Mouse (Mus musculus) CD4-positive, CD25-positive, alpha-beta regulatory T cell, adult 4 months (primary cell): ENCODE data around the gene Bdh2. TPM values are rescaled to one million over a fixed set of nuclear protein-coding genes. Genes with fewer than 3 reads are reported as not detected.

Experiments used
- ATAC-seq: one replicate; pipeline ENCODE4 v1.8.0; 2017
- polyA plus RNA-seq, 2 experiments: library from polyadenylated mRNA; unstranded; fragments of 100-300 nt; shearing (Covaris generic); gene quantifications; one replicate each; pipeline ENCODE4 v1.2.1; 2017

Bdh2 gene
- polyA plus RNA-seq, 2 experiments from 2014 or later, result not detected

DNA sequence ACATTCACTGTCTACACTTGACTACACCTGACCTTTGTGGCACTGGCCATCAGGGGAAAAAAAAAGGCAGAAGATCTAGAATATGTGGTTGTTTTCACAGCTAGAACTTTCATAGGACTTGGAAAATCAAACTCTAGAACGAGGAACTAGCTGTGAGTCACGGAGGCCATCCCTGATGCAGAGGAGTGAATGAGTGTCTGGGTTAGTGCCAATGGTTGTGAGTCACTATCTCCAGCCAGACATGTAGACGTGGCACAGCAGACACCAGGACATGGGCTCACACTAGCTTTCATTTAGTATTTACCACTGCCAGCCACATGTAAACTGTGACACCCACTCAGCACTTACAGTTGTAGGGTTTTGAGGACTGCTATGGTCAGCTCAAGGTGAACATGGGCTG, 17.5 kb downstream of the Bdh2 start:
- ATAC-seq, result peak; percentile 71

- no peak for ATAC-seq
These were observed 19.1 kb downstream of the Bdh2 start for GRCm38 (mm10) chr3:135300081-135300480.

DNA sequence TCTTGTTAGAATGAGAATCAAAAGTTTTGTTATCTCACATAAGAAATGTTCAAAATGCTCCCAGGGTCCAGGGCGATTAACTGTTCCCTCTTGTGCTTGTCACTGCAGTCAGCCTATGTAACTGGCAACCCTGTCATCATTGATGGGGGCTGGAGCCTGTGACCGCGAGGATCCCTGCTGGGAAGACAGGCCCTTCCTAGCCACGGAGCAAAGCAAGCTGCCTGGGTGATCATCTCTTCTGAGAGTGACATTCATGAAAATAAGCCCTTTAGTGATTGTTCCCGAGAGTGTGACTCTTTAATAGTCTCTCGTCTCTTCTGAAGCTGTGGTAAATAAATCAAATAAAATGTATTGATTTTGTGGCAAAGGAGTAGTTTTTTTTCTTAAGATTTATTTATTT, 23.0 kb downstream of the Bdh2 start:
- ATAC-seq, result no peak

GRCm38 (mm10) chr3:135304566-135304965, 23.5 kb downstream of the Bdh2 start:
- no peak for ATAC-seq

DNA sequence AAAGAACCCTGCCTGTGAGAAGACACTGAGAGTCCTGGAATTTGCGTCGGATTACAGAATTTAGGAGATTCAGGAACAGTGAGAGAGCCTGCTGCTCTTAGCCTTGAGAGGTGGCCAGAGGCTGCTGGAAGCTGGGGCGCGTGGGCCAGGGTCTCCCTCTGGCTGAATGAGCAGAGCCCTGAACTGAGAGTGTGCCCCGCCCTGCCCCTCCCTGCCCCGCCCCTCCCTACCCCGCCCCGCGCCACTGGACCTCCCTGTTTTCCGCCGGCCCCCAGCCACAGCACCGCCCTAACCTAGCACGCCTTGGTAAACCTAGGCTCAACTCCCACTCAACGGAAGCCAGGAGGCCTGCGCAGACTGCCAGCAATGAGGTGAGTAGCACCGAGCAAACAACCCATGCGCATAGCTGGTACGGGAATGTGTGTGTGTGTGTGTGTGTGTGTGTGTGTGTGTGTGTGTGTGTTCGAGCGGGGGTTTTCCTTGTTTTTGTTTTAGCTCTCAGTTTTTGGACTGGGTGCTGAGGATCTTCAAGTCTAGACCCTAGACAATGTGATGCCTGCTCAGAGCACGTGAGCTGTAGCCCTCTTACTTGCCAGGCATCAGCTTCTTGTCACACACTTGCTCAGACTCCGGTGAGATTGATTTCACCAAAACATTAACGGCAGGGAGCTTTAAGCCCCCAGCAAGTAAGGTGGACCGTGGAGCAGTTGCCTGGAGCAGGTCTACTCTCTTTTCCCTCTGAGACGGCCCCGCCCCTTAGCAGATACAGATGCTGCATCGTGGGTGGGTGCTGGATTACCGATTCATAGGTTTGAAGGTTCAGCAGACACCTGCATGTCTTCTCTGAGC, 26.6 kb downstream of the Bdh2 start, which contains the start of gene Slc9b2:
Slc9b2 (plus strand) TSS at position 290 of the 849 bp plus-strand sequence.
- peak; percentile 98 for ATAC-seq

- ATAC-seq, result no peak
These were observed 32.0 kb downstream of the Bdh2 start for GRCm38 (mm10) chr3:135312916-135313491.

DNA sequence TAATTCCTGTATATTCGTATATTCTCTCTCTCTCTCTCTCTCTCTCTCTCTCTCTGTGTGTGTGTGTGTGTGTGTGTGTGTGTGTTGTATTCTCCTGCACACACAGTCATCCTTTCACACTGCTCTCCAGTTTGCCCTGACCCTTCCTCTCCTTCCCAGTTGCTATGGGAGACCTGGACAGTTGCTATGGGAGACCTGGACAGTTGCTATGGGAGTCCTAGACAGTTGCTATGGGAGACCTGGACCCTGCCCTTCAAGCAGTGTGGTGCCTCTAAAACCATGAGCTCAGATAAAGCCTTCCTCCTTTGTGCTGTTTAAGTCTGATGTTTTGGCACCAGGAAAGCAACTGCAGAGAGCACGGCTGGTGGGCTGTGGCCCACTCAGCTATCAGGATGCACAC, 32.7 kb downstream of the Bdh2 start:
- no peak for ATAC-seq

GRCm38 (mm10) chr3:135314811-135315210, 33.8 kb downstream of the Bdh2 start:
- ATAC-seq, result no peak

DNA sequence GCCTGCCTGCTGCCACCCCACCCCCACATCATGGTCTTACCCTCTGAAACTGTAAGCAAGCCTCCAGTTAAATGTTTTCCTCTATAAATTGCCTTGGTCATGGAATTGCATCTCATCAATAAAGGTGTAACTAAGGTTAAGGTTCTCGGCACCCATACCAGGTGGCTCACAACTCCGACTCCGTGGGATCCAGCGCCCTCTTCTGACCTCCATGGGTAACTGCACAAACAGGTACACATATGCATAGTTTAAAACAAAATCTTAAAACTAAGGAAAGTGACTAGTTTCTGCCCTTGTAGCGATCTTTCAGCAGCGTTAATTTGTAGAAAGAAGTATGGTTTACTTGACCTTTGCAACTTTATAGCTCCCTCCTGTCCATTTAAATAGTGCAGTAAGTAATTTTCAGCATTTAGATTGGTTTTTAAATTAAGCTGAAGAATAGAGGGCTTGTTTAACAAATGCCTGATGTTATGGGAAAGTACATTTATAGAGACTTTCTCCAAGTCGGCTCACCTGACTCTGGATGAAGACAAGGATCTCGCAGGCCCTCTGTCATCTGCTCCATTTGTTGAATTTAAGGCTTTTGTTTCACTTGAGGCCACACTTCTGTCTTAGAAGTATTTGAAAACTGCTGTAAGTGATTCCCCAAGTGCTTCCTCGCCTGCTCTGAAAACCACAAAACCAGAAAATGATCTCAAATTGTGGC, 34.9 kb downstream of the Bdh2 start:
- ATAC-seq, result no peak

GRCm38 (mm10) chr3:135318331-135318730, 37.3 kb downstream of the Bdh2 start:
- ATAC-seq, result no peak

DNA sequence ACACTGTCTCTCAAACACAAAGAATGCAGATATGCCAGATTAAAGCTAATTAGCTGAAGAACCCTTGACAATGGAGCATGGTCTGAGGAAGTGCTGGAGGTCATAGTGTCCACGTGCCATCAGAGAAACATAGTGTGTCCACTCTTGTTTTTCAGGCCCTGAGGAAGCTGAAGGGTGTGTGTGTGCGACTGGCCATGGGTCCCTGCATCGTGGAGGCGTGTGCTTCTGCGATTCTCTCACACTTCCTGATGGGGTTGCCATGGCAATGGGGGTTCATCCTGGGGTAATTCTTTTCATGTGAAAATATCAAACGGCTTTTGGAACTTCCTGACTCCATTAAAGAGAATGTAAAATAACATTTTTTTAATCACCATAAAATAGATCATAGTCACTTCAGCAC, 43.3 kb downstream of the Bdh2 start:
- peak; percentile 82 for ATAC-seq

DNA sequence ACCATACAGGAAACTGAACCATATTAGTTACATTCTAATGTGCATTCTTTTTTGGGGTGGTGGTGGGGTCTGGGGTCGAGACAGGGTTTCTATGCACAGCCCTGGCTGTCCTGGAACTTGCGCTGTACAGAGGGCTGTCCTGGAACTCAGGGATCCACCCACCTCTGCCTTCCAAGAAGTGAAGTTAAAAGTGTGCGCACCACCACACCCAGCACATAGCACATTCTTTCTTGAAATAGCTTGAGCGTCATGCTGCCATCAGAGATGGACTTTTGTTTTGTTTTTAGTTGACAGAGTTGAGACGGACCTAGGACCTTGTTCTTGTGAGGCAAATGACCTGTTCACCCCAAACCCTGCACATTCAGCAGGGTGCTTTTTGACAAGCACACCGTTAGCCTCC, 46.2 kb downstream of the Bdh2 start:
- no peak for ATAC-seq

GRCm38 (mm10) chr3:135327601-135328000, 46.6 kb downstream of the Bdh2 start:
- no peak for ATAC-seq

- ATAC-seq, result peak; percentile 50
These were observed 47.5 kb downstream of the Bdh2 start for GRCm38 (mm10) chr3:135328560-135328959.

DNA sequence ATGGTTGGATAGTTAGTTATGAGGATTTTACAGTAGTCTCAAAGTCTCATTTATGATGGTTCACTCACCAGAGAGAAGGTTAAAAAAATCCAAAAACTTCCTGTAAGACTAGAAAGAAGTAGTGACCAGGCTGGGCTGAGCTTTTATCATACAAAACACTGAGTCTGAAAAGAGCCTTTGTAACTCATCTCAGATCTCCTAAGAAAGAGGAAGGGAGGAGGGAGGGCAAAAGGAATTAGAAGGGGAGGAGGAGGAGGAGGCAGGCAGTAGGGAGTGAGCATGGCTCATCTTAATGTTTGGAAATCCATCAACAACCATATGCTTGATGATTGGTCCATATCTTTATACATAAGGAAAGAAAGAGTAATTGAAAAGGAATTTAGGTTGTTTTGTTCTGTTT, 51.7 kb downstream of the Bdh2 start:
- no peak for ATAC-seq

DNA sequence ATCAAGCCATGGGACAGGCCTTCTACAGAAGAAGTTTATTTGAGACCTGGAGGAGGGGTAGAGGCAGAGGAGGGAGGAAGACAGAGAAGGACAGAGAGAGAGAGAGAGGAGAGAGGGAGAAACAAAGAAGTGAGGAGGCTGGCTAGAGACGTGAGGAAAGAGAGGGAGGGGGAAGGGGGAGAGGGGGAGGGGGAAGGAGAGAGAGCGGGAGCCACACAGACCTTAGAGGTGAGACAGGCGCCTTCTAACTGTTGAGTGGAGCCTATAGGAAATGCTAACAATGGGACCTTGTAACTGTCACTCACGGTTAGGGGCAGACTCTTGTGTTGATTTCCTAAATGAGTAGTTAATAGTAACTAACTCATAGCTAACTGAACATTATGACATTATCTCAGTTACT, 52.7 kb downstream of the Bdh2 start:
- ATAC-seq, result no peak

- ATAC-seq, result no peak
These were observed 66.8 kb downstream of the Bdh2 start, which contains the start of gene Slc9b1 for GRCm38 (mm10) chr3:135347739-135348264. TSS of gene Slc9b1 (plus strand) at chr3:135348029.

DNA sequence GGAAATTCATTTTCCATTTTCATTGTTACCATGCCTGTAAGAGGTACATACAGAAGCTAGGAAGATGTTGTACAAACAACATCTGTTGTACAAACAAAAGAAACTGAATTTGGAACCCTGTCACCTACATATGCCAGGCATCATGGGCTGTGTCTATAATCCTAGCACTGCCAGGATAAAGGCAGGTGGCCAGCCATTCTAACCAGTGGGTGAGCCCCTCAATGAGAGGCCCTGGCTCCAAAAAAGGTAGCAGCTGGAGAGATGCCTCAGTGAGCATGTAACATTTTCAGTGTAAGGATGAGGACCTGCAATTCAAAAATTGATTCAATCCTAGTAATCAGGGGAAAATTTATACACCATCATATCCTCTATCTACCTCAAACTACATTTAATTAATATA, 68.0 kb downstream of the Bdh2 start:
- no peak for ATAC-seq

DNA sequence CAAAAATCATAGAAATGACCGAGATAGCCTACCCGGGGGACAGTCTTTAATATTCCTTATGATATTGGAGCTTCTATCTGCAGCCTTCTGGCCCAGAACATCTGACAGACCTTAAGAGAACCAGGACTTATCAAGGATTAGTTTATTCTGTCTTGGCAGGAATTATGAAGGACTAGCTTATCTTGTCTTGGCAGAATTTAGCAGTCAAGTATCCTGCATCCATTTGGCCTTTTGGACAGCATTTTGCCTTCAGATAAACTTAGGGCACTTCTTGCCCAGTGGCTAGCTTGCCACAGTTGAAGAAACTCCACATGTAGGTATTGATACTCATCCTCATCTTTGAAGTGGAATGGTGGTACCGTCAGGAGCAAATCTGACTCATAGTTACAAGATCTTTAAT, 70.8 kb downstream of the Bdh2 start:
- ATAC-seq, result no peak
